Mouse (Mus musculus) intestine, embryonic 14.5 days (tissue): Measurements from ENCODE around the gene Clnk. TPM values are rescaled to one million over a fixed set of nuclear protein-coding genes. Genes with fewer than 3 reads are reported as not detected.

Experiments used
- ATAC-seq: fragments of 200-750 bp; cut with Nextera tagmentation; replicated peaks from 2 replicates; pipeline ENCODE4 v1.8.0; 2017; ENCODE audit warnings: low read depth, moderate number of reproducible peaks, moderate TSS enrichment, moderate library complexity; ENCODE audit not compliant: low FRiP score, low TSS enrichment
- DNase-seq: peaks from one replicate; pipeline ENCODE4 v3.0.0-alpha.2; 2018; ENCODE audit warnings: low spot score
- H3K27ac ChIP-seq: fragments of 300-500 bp; sonication (generic); 2 replicates; pipeline ENCODE4 v1.5.1; 2014; ENCODE audit warnings: low read depth, mild to moderate bottlenecking, control low read depth
- H3K27me3 ChIP-seq: fragments of 300-500 bp; sonication (generic); replicated peaks from 2 replicates; pipeline ENCODE4 v1.6.1; 2014; ENCODE audit warnings: low read length, control low read depth; ENCODE audit not compliant: control insufficient read depth, insufficient read depth
- H3K36me3 ChIP-seq: fragments of 300-500 bp; sonication (generic); 2 replicates; pipeline ENCODE4 v1.6.1; 2014; ENCODE audit warnings: low read length, control low read depth; ENCODE audit not compliant: control insufficient read depth, insufficient read depth
- H3K4me1 ChIP-seq: fragments of 300-500 bp; sonication (generic); replicated peaks from 2 replicates; pipeline ENCODE4 v1.6.1; 2014; ENCODE audit warnings: low read length, control low read depth, mixed read lengths; ENCODE audit not compliant: control insufficient read depth, insufficient read depth
- H3K4me2 ChIP-seq: fragments of 300-500 bp; sonication (generic); 2 replicates; pipeline ENCODE4 v1.6.1; 2014; ENCODE audit warnings: low read length
- H3K4me3 ChIP-seq: fragments of 300-500 bp; sonication (generic); 2 replicates; pipeline ENCODE4 v1.5.1; 2014; ENCODE audit warnings: low read depth, low read length, control low read depth, mixed read lengths
- H3K9ac ChIP-seq: fragments of 300-500 bp; sonication (generic); 2 replicates; pipeline ENCODE4 v1.6.1; 2014; ENCODE audit warnings: mild to moderate bottlenecking, low read length
- H3K9me3 ChIP-seq: fragments of 300-500 bp; sonication (generic); 2 replicates; pipeline ENCODE4 v1.6.1; 2016; ENCODE audit warnings: low read length, control low read depth; ENCODE audit not compliant: control insufficient read depth
- WGBS: fragments of 180-500 bp; shearing (Covaris S2); extraction: QIAGEN DNeasy Blood & Tissue Kit; methylation state at CpG from one replicate; pipeline ENCODE4 v1.1.7; 2014; 5-methylcytosine and 5-hydroxymethylcytosine counted together
- polyA plus RNA-seq: library from polyadenylated mRNA; unstranded; fragments of >200 nt; fragmentation: Nextera tagmentation; extraction: Ambion mirVana; gene quantifications from 2 replicates; pipeline ENCODE4 v1.2.1, GENCODE M21; 2014

Gene Clnk
- polyA plus RNA-seq, 1 experiment from 2014 or later = 0.31 TPM

- ATAC-seq (no peak), DNase-seq (no peak)
- Histone ChIP-seq H3K9ac (no peak overlapping the region), H3K9me3 (no peaks in the 10 kb centered on the region), H3K36me3 (no peaks in the 10 kb centered on the region), H3K4me2 (no peak overlapping the region), H3K4me3 (no peak overlapping the region), H3K27ac (no peak overlapping the region), H3K27me3 (no peaks in the 10 kb centered on the region), H3K4me1 (no peaks in the 10 kb centered on the region)
- 84% methylated on average over 9 of the region's 9 CpGs for WGBS
Measured at GRCm38 (mm10) chr5:38869976-38870375, 6.6 kb downstream of the Clnk start.

- Histone ChIP-seq H3K27me3 (no peaks in the 10 kb centered on the region), H3K27ac (no peak overlapping the region), H3K9me3 (no peaks in the 10 kb centered on the region), H3K9ac (no peak overlapping the region), H3K4me1 (no peaks in the 10 kb centered on the region), H3K4me3 (no peak overlapping the region), H3K36me3 (no peaks in the 10 kb centered on the region), H3K4me2 (no peak overlapping the region)
- DNase-seq (no peak), ATAC-seq (no peak)
- 87% methylated on average over 6 of the region's 6 CpGs for WGBS
Measured at GRCm38 (mm10) chr5:38864624-38865023, 12.0 kb downstream of the Clnk start.

GRCm38 (mm10) chr5:38863029-38863428 lies 13.6 kb downstream of the Clnk start:
- whole genome bisulfite sequencing = 62% methylated on average over 3 of the region's 3 CpGs
- no peak overlapping the region for H3K4me3 ChIP-seq
- no peak for DNase-seq
- ATAC-seq = no peak
- no peak overlapping the region for H3K4me2 ChIP-seq
- no peaks in the 10 kb centered on the region for H3K36me3 ChIP-seq
- H3K27ac ChIP-seq = no peak overlapping the region
- H3K4me1 ChIP-seq = no peaks in the 10 kb centered on the region
- no peaks in the 10 kb centered on the region for H3K27me3 ChIP-seq
- no peak overlapping the region for H3K9ac ChIP-seq
- H3K9me3 ChIP-seq = no peaks in the 10 kb centered on the region

GRCm38 (mm10) chr5:38862288-38862985 lies 14.2 kb downstream of the Clnk start:
- H3K9ac ChIP-seq = no peak overlapping the region
- no peaks in the 10 kb centered on the region for H3K36me3 ChIP-seq
- no peak overlapping the region for H3K27ac ChIP-seq
- DNase-seq = no peak
- H3K9me3 ChIP-seq = no peaks in the 10 kb centered on the region
- no peaks in the 10 kb centered on the region for H3K27me3 ChIP-seq
- H3K4me1 ChIP-seq = no peaks in the 10 kb centered on the region
- no peak for ATAC-seq
- no peak overlapping the region for H3K4me3 ChIP-seq
- 68% methylated on average over 13 of the region's 13 CpGs for WGBS
- no peak overlapping the region for H3K4me2 ChIP-seq

- H3K4me3 ChIP-seq = no peak overlapping the region
- H3K4me1 ChIP-seq = no peaks in the 10 kb centered on the region
Measured at GRCm38 (mm10) chr5:38858015-38858721, 18.4 kb downstream of the Clnk start.

GRCm38 (mm10) chr5:38857591-38857990 lies 19.0 kb downstream of the Clnk start:
- H3K27me3 ChIP-seq = no peaks in the 10 kb centered on the region
- H3K9ac ChIP-seq = no peak overlapping the region
- no peak overlapping the region for H3K27ac ChIP-seq
- H3K4me1 ChIP-seq = no peaks in the 10 kb centered on the region
- no peaks in the 10 kb centered on the region for H3K9me3 ChIP-seq
- no peak overlapping the region for H3K4me2 ChIP-seq
- no peak for ATAC-seq
- H3K36me3 ChIP-seq = no peaks in the 10 kb centered on the region
- WGBS = 92% methylated on average over 1 of the region's 1 CpGs
- no peak for DNase-seq
- H3K4me3 ChIP-seq = no peak overlapping the region

More at GRCm38 (mm10) chr5:38858015-38858721, 18.4 kb downstream of the Clnk start:
- H3K4me2 ChIP-seq = no peak overlapping the region
- no peaks in the 10 kb centered on the region for H3K27me3 ChIP-seq
- WGBS = 50% methylated on average over 4 of the region's 4 CpGs
- H3K36me3 ChIP-seq = no peaks in the 10 kb centered on the region
- H3K9ac ChIP-seq = no peak overlapping the region
- no peaks in the 10 kb centered on the region for H3K9me3 ChIP-seq
- no peak overlapping the region for H3K27ac ChIP-seq
- DNase-seq (no peak), ATAC-seq (0 out of 2 replicates have a peak, but pooled peaks have one; percentile 36)

GRCm38 (mm10) chr5:38850171-38850570 lies 26.4 kb downstream of the Clnk start:
- Histone ChIP-seq H3K27ac (no peak overlapping the region), H3K36me3 (no peaks in the 10 kb centered on the region), H3K9me3 (no peaks in the 10 kb centered on the region), H3K9ac (no peak overlapping the region), H3K4me3 (no peak overlapping the region), H3K27me3 (no peaks in the 10 kb centered on the region), H3K4me2 (no peak overlapping the region), H3K4me1 (no peaks in the 10 kb centered on the region)
- no peak; the same call in 1 of the 2 replicates for ATAC-seq
- WGBS = 85% methylated on average over 1 of the region's 1 CpGs
- no peak for DNase-seq

- Histone ChIP-seq H3K27ac (no peak overlapping the region), H3K9me3 (no peaks in the 10 kb centered on the region), H3K9ac (no peak overlapping the region), H3K36me3 (no peaks in the 10 kb centered on the region), H3K27me3 (no peaks in the 10 kb centered on the region), H3K4me1 (peaks cover 2% of the 10 kb centered on the region; the same call in 1 of the 2 replicates), H3K4me3 (no peak overlapping the region), H3K4me2 (no peak overlapping the region)
- peak; percentile 94 for ATAC-seq
- WGBS = 35% methylated on average over 3 of the region's 3 CpGs
- DNase-seq = no peak
Measured at GRCm38 (mm10) chr5:38845529-38845928, 31.1 kb downstream of the Clnk start.
